In genomic region chr13:37308006-37308405, GRCm38 (mm10) we compare ENCODE assay signal across 27 mouse cellular contexts. TPM values are rescaled to one million over a fixed set of nuclear protein-coding genes. Genes with fewer than 3 reads are reported as not detected.
A peak's percentile ranks its signal among the peaks of the same experiment; 100 is the strongest.
DNase-seq lines count a peak whose midpoint lies in the region; ATAC-seq and TF ChIP-seq lines count a peak whose summit lies in the region.
"Had no signal": no experiment of that assay in that cellular context is flagged by ENCODE, and none has a peak within 500 bp of the region (broad histone marks: within the 10 kb centered on the region; RNA-seq: fewer than 3 reads in every experiment).

No protein-coding gene starts in this region.

- TF ChIP-seq POLR2A in kidney, adult 2 months (IDR thresholded peaks at IDR 0.05; ENCODE audit: low read depth, low read length), result no peak

- TF ChIP-seq CTCF in kidney, adult 2 months (conservative IDR thresholded peaks at IDR 0.05; ENCODE audit: insufficient read depth, insufficient read length, low read depth, low read length), result no peak

- H3K27ac ChIP-seq in kidney, adult 2 months (ENCODE audit: insufficient read depth, low read depth, low read length), result no peak overlapping the region
- H3K27ac ChIP-seq: embryonic facial prominence, embryonic 10.5 days; embryonic facial prominence, embryonic 13.5 days; forebrain, embryonic 12.5 days; forebrain, embryonic 15.5 days; heart, adult 2 months; hindbrain, embryonic 10.5 days; hindbrain, embryonic 13.5 days had no signal

- no peaks in the 10 kb centered on the region for H3K36me3 ChIP-seq in kidney, adult 2 months (ENCODE audit: control insufficient read depth, insufficient read depth, low read length)
- H3K36me3 ChIP-seq: embryonic facial prominence, embryonic 10.5 days; embryonic facial prominence, embryonic 13.5 days; forebrain, embryonic 12.5 days; forebrain, embryonic 15.5 days; hindbrain, embryonic 10.5 days; hindbrain, embryonic 13.5 days had no signal

- WGBS in kidney, adult 2 months, result 60% methylated on average over 4 of the region's 4 CpGs

- no peaks in the 10 kb centered on the region for H3K4me1 ChIP-seq in kidney, adult 2 months (ENCODE audit: control insufficient read depth, insufficient read depth, low read length)

- no peak overlapping the region for H3K4me3 ChIP-seq in kidney, adult 2 months (ENCODE audit: insufficient read depth, low read depth, low read length)
- H3K4me3 ChIP-seq: embryonic facial prominence, embryonic 10.5 days; embryonic facial prominence, embryonic 13.5 days; erythroblast, embryonic 14.5 days; forebrain, embryonic 12.5 days; forebrain, embryonic 15.5 days; heart, adult 2 months; hindbrain, embryonic 10.5 days; hindbrain, embryonic 13.5 days had no signal

- DNase-seq in CD4-positive helper T cell, adult 2 months (ENCODE audit: low read depth, low spot score), result peak; percentile 37
- peak; percentile 36 for DNase-seq in CD4-positive, CD25-positive, alpha-beta regulatory T cell, adult 2 months (ENCODE audit: low read depth, low spot score)
- DNase-seq in naive thymus-derived CD4-positive, alpha-beta T cell, adult 2 months (ENCODE audit: low read depth), result peak; percentile 45
- DNase-seq in adrenal gland, postnatal 25 days, result no peak
- no peak for DNase-seq in heart, adult 18-20 months
- DNase-seq in kidney, postnatal 14 days, result no peak
- DNase-seq in kidney, adult 2 months, result no peak
- DNase-seq: adrenal gland, postnatal 10 days; cerebellum, adult 11-12 months; cerebellum, adult 8-10 months; cerebellum, postnatal 10 days; cerebellum, postnatal 36 days; embryo, embryonic 11 days; gastrocnemius, postnatal 25 days; heart, adult 2 months; heart, postnatal 36 days had no signal

- H3K27me3 ChIP-seq in kidney, adult 2 months (replicated peaks; ENCODE audit: control insufficient read depth, insufficient read depth, low read length), result no peaks in the 10 kb centered on the region
- H3K27me3 ChIP-seq: forebrain, embryonic 15.5 days; hindbrain, embryonic 13.5 days had no signal

- ATAC-seq in activated CD4-positive, CD25-positive, alpha-beta regulatory T cell, adult 4 months, result peak; percentile 41
- ATAC-seq: forebrain, embryonic 15.5 days; hindbrain, embryonic 16.5 days had no signal

RNA-seq across cellular contexts. Expression of gene Ly86, which starts 37.0 kb away (rescaled TPM):
- 1 to 10 TPM; 3.5 to 6.3 TPM for polyA plus RNA-seq in activated CD4-positive, CD25-positive, alpha-beta regulatory T cell, adult 4 months (2017; shearing (Covaris generic))
- total RNA-seq in adrenal gland, postnatal 25 days (2021), result 1.8 and 2.7 TPM in 2 replicates
- total RNA-seq in heart, adult 18-20 months (2021), result 1 to 10 TPM; 3.1 to 5.3 TPM
- polyA plus RNA-seq in kidney, adult 2 months (2012; rRNA removed), result 3.9 and 8.4 TPM in 2 replicates
- total RNA-seq: MEL had no signal
- polyA plus RNA-seq: C2C12; erythroblast, embryonic 14.5 days had no signal

Comparison
In these comparisons a context has a peak if more than half of its experiments do, and no peak if none do; other contexts are left out.
1. DNase-seq: peak in CD4-positive helper T cell, adult 2 months (single experiment), CD4-positive, CD25-positive, alpha-beta regulatory T cell, adult 2 months (single experiment) and naive thymus-derived CD4-positive, alpha-beta T cell, adult 2 months (single experiment); none in adrenal gland, postnatal 25 days (single experiment), heart, adult 18-20 months (0 of 2), kidney, postnatal 14 days (single experiment) and kidney, adult 2 months (single experiment).